Mouse (Mus musculus) frontal cortex, postnatal 36 days (tissue): ENCODE results near the gene Wbp4.
A peak's percentile ranks its signal among the peaks of the same experiment; 100 is the strongest.
"Not testable (repeated sequence)": the region's sequence is repeated elsewhere in the genome, so short reads cannot be mapped to it uniquely, and the experiment has no call there.

ENCODE experiments used
- DNase-seq, 2 experiments: peaks; one replicate each; pipeline ENCODE4 v3.0.0; 2022; ENCODE audit warnings: low spot score in 2 of 2

Gene Wbp4

GRCm38 (mm10) chr14:79481339-79482151, at the start of gene Wbp4:
TSS of gene Wbp4 (minus strand) at chr14:79481520.
- peak; percentile 97 to 99 for DNase-seq

GRCm38 (mm10) chr14:79530761-79531160, 49.4 kb upstream of the Wbp4 start:
- no peak for DNase-seq

DNA sequence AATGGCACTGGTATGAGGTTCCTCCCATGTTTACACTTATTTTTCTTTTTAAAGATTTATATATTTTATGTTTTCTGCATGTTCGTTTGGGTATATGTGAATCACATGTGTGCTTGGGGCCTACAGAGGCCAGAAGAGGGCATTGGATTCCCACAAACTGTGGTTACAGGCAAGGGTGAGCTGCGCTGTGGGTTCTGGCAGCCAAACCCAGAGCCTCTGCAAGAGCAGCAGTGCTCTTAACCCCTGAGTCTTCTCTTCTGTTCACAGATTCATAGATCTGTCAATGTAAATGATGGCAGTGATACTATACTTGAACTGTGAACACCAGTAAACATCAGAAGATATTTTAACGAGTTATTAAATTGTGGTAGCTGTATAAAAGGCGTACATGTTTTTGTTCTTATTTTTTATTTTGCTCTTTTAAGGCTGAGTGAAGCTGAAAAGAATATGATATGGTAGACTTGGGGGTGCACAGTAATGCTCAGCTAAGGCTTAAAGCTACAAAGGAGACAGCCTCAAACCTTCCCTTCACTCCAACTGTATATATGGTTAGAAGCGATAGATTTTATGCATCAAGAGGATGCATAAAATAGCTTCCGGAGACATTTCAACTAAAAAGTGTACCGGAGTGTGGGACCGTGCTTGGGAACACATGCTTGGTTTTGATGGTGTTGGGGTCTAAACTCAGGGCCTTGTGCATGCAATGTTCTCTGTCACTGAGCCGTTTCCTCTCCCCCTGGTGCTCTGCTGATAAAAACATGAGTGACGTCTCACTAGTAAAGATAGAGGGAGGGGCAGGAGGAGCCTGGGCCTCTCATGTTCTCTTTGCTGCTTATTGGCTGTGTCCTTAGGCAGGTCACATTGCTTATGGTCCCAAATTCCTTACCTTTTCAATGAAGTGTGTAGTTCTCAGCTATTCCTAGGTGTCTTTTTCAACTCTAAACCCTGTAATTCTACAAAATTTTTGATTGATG, 48.5 kb upstream of the Wbp4 start:
- no peak for DNase-seq

DNA sequence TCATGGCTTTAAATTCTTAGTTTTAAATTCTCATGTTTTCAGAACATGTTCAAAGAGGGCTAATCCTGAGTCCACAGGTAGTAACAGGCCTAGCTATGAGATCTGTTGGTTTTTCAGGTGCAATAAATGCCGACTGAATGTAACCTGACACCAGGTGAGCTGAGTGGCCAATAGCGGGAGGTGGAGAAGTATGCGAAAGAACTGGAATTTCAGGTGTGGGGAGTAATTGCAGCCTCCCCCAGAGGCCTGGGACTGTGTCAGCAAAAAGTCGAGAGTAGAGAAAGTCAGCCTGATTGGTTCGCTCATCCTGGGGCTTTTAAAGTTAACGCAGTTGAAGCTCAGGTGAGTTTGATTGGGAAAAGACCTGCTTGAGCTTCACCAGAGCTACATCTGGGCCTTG, 46.4 kb upstream of the Wbp4 start:
- DNase-seq, result no peak

DNA sequence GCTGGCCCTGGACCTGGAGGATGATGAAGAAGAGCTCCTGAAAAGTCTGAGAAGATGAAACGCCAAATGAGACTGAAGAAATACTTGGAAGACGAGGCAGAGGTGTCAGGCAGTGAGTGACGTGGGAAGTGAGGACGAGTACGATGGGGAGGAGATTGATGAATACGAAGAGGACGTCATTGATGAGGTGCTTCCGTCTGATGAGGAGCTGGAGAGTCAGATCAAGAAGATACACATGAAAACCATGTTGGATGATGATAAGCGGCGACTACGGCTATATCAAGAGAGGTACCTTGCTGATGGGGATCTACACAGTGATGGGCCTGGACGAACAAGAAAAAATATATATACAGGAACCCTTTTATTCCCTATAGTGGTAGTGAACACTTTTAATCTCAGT, 44.8 kb upstream of the Wbp4 start:
- not testable (repeated sequence) for DNase-seq

- no peak for DNase-seq
These were observed 41.1 kb upstream of the Wbp4 start for GRCm38 (mm10) chr14:79522387-79522786.

GRCm38 (mm10) chr14:79521471-79522117, 40.3 kb upstream of the Wbp4 start:
- no peak for DNase-seq

DNA sequence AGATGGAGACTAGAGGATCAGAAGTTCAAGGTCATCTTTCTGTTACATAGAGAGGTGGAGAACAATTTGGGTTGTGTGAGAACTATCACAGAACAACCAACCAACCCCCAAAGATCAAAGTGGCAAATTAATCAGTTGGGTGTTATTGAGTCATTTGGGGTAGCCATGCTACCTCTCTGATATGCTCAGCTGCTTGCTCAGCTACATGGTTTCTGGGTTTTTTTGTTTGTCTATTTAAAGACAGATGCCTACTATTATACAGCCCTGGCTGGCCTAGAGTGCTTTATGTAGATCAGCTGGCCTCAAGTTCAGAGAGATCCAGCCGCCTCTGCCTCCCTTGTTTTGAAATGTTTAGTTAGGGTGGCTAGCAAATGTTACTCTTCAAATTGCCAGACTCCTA, 39.7 kb upstream of the Wbp4 start:
- DNase-seq, result no peak

DNA sequence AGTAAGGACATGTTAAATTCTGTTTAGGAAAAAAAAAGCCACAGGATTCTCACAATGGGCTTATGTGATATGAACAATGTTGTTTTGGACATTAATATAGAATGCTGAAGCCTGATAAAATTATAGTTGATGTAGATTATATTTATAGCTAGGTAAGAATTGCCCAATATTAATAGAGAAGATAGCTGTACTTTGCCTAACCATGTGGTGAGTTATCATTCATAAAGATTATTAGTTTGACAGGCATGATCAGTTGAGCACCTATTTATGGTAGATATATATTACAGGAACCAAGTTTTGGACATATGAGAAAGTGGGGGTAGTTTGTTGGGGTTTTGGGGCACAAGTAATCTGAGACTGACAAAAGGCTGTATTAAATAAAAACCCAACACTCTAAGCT, 39.3 kb upstream of the Wbp4 start:
- DNase-seq, result no peak

GRCm38 (mm10) chr14:79519663-79519975, 38.3 kb upstream of the Wbp4 start:
- DNase-seq, result no peak

DNA sequence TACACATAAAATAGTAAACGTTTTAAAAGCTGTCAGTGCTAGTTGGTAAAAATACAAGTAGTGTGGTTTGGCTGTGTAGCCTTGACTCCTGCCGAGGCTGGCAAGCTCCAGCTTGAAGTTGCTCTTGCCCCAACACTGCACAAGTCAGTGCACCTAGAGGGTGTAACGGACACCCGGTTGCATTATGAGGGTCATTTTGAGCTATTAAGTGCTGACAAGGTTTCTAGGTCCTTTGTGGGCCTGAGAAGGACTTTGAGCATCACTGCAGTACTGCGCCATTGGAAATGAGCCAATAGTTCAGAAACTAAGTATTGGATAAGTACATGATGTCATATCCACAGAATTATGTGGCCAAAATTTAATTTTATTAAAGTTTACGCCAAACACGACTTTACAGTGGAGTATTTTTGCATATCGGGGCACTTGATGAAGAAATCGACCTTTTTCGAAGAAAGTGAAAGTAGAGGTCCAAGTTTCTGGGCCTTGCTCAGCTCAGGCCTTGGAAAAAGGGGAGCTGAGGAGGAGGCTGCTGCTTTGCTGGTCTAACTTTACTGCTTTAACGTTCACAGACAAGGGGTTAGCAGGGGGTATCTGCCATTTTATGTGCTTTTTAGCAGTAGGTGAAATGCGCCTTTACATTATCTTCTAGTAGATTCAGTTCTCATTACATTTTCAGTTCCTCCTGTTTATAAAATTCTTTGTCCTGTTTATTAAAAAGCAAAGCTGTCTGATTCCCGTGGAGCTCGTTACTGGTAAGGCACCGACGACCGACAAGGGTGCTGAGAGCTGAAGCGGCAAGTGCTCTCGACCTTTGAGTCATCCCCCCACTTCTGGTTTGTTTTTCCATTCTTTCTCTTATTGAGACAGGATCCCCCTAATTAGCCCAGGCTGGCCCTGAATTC, 37.7 kb upstream of the Wbp4 start:
- no peak for DNase-seq

DNA sequence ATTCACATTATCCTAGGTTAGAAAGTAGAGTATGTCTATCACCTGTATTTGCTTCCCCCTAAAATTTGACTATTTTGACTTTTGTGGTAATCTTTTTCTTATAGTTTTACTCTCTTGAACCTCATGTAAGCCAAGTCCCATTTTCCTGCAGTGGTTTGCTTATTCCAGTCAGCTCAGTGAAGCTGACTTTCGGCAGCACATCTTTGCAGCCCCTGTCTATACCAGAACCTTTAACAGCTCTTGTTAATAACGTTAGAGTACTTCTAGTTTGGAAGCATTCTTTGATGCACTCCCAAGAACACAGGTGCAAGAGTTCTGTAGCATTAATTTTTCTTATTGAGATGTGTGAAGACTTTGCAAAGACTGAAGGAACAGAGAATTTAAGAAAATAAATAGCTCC, 36.8 kb upstream of the Wbp4 start:
- no peak for DNase-seq

DNA sequence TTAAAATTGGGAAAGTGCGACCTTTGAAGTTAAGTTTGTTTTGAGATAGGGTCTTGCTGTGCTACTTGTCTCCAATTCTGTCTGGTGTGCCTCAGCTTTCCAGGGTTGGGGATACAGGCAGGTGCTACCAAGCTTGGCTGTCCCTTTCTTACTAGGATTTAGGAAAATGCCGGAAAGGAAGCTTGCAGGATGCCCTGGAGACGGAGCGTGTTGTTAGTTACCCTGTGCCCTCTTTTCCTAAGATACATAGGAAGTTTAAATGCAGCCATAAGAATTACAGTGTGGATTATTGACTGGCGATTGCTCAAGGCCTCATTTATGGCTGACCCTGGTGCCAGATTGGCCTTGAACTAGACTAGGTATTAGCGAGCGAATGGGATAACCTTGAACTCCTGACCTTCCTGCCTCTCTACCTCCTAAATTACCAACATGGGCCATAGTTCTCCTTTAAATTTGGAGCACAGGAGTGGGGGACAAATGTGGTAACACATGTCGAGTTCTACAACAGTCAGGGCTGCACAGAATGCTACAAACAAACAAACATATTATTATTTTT, 35.9 kb upstream of the Wbp4 start:
- no peak for DNase-seq

- DNase-seq, result no peak
These were observed 35.4 kb upstream of the Wbp4 start for GRCm38 (mm10) chr14:79516751-79517150.

GRCm38 (mm10) chr14:79516243-79516610, 34.9 kb upstream of the Wbp4 start:
- no peak for DNase-seq

DNA sequence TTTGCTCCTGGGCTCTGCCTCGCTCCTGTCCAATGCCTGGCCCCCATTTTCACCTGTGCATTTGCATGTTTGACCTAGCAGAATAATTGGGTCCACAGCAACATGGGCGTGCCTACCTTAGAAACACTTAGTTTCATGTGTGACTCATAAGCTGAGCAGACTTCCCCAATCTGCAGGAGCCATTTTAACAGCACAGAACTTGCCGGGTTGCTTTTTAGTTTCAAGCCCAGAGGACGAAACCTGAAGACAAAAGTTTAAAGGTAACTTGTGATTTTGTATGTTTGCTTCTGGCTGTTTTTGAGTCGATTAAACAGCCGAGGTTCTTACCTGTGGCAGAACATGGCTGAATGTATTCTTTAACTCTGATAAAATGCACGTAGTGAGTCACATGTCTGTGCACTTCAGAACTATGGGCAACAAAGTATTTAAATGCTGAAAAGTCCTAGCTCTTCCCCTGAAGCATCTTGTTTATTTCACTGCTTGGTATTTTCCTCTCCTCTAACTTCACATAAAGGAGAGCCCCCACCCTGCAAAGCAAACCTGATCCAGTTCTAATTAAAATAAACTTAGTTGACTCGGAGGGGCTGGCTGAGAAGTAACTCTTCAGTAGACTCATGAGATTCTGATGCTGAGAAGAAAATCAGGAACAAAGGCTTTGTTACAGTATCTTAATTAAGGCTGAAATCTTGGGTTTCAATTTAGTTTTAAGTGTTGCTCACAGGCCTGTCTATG, 34.4 kb upstream of the Wbp4 start:
- no peak for DNase-seq

DNA sequence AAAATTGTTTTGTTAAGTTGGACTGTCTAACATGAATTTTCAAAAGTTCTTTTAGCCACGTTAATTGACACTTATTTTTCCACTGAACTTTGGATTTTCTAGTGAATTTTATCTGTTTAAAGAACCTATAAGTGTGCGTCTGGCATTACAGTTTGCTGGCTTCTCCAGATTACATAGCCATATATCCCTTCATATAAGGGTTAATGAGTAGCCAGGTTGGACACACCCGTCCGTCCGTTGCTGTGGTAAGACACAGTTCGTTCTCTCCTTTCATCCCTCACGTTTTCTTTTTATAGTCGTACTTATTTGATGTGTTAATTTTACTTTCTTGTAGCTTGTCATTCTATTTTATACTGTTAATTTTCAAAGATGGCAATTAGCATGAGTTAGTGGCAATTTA, 33.8 kb upstream of the Wbp4 start:
- DNase-seq, result no peak

GRCm38 (mm10) chr14:79513951-79514350, 32.6 kb upstream of the Wbp4 start:
- DNase-seq, result no peak

- DNase-seq, result no peak
These were observed 30.2 kb upstream of the Wbp4 start for GRCm38 (mm10) chr14:79511521-79511920.

DNA sequence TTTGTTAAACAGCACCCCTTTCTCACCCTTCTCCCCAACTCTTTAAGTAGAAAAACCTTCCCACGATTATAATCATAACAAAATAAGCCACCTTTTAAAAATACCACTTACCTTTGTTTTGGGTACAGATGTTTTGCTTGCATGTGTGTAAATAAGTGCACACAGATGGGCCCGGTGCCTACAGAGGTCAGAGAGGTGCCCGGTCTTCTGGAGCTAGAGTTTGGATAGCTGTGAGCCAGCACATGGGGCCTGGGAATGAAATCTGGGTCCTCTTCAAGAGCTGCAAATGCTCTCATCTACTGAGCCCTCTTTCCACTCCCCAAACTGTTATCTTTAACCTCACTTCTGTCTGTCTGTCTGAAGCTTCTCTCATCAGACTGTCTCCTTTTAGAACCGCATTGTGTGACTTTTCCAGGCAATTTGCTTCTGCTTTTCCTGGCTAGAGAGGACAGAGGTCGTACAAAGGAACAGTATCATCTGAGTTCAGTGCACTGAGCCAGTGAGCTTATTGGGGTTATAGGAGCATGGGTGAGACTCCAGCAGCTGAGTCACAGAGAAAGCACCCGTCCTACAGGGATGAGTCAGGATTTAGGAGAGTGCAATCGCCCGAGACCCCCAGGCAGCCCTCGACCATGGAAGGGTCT, 27.5 kb upstream of the Wbp4 start:
- DNase-seq, result no peak
